Mouse (Mus musculus) stomach, postnatal 0 days (tissue): ENCODE results near the gene Zfp384. TPM values are rescaled to one million over a fixed set of nuclear protein-coding genes. Genes with fewer than 3 reads are reported as not detected.

ENCODE experiments used
- ATAC-seq: fragments of 200-750 bp; cut with Nextera tagmentation; 2 replicates; pipeline ENCODE4 v1.8.0; 2017; ENCODE audit not compliant: low FRiP score, low TSS enrichment
- DNase-seq: peaks from one replicate; pipeline ENCODE4 v3.0.0-alpha.2; 2016; ENCODE audit warnings: low spot score
- H3K27ac ChIP-seq: fragments of 300-500 bp; sonication (generic); replicated peaks from 2 replicates; pipeline ENCODE4 v1.5.1; 2014; ENCODE audit warnings: mild to moderate bottlenecking, control low read depth
- H3K27me3 ChIP-seq: fragments of 300-500 bp; sonication (generic); 2 replicates; pipeline ENCODE4 v1.6.1; 2014; ENCODE audit warnings: low read length; ENCODE audit not compliant: control insufficient read depth, insufficient read depth
- H3K36me3 ChIP-seq: fragments of 300-500 bp; sonication (generic); 2 replicates; pipeline ENCODE4 v1.6.1; 2014; ENCODE audit warnings: low read length, mixed read lengths; ENCODE audit not compliant: control insufficient read depth, insufficient read depth
- H3K4me1 ChIP-seq: fragments of 300-500 bp; sonication (generic); replicated peaks from 2 replicates; pipeline ENCODE4 v1.6.1; 2014; ENCODE audit warnings: antibody characterized with exemption; ENCODE audit not compliant: control insufficient read depth, insufficient read depth
- H3K4me2 ChIP-seq: fragments of 300-500 bp; sonication (generic); replicated peaks from 2 replicates; pipeline ENCODE4 v1.6.1; 2014; ENCODE audit warnings: low read depth, mild to moderate bottlenecking, control low read depth, moderate library complexity
- H3K4me3 ChIP-seq: fragments of 300-500 bp; sonication (generic); 2 replicates; pipeline ENCODE4 v1.5.1; 2014; ENCODE audit warnings: low read depth, low read length, control low read depth
- H3K9ac ChIP-seq: fragments of 300-500 bp; sonication (generic); 2 replicates; pipeline ENCODE4 v1.6.1; 2014; ENCODE audit warnings: mild to moderate bottlenecking, low read length, control low read depth, mixed read lengths
- H3K9me3 ChIP-seq: fragments of 300-500 bp; sonication (generic); 2 replicates; pipeline ENCODE4 v1.6.1; 2016; ENCODE audit warnings: low read length; ENCODE audit not compliant: control insufficient read depth
- CTCF ChIP-seq: IDR thresholded peaks from 2 replicates; pipeline ENCODE4 v1.5.1; 2016; ENCODE audit warnings: antibody characterized with exemption, low read depth, mild to moderate bottlenecking, moderate library complexity
- EP300 ChIP-seq: optimal IDR thresholded peaks from 2 replicates; pipeline ENCODE3; 2016; ENCODE audit warnings: antibody characterized with exemption
- WGBS: fragments of 180-500 bp; shearing (Covaris S2); extraction: QIAGEN DNeasy Blood & Tissue Kit; methylation state at CpG from one replicate; pipeline ENCODE4 v1.1.7; 2014; 5-methylcytosine and 5-hydroxymethylcytosine counted together
- polyA plus RNA-seq: library from polyadenylated mRNA; unstranded; fragments of >200 nt; fragmentation: Nextera tagmentation; extraction: Ambion mirVana; gene quantifications from 2 replicates; pipeline ENCODE4 v1.2.1, GENCODE M21; 2015

Zfp384 gene
- polyA plus RNA-seq, 1 experiment from 2014 or later, result 7.2 TPM

- ATAC-seq (no peak), DNase-seq (no peak)
- Histone ChIP-seq H3K36me3 (no peaks in the 10 kb centered on the region), H3K27me3 (no peaks in the 10 kb centered on the region), H3K9ac (no peak overlapping the region), H3K4me3 (no peak overlapping the region), H3K9me3 (no peaks in the 10 kb centered on the region), H3K4me1 (no peaks in the 10 kb centered on the region), H3K4me2 (no peak overlapping the region), H3K27ac (no peak overlapping the region)
- 68% methylated on average over 8 of the region's 8 CpGs for WGBS
- TF ChIP-seq EP300 (no peak), CTCF (no peak)
Observed at GRCm38 (mm10) chr6:125073825-125074224, 64.9 kb downstream of the Zfp384 start.

DNA sequence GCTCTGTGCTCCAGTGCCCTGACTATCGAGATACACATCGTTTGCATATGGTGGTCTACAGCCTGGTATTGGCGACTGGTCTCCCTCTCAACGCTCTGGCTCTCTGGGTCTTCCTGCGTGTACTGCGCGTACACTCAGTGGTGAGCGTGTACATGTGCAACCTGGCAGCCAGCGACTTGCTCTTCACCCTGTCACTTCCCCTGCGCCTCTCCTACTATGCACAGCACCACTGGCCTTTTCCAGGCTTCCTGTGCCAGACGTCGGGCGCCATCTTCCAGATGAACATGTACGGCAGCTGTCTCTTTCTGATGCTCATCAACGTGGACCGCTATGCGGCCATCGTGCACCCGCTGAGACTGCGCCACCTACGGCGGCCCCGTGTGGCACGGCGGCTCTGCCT lies 72.4 kb downstream of the Zfp384 start:
- Histone ChIP-seq H3K9ac (peak overlapping the region; percentile 62), H3K27ac (peak overlapping the region; percentile 73), H3K27me3 (no peaks in the 10 kb centered on the region), H3K4me3 (peak overlapping the region; percentile 37), H3K36me3 (no peaks in the 10 kb centered on the region), H3K4me1 (peaks cover 4% of the 10 kb centered on the region; the same call in 1 of the 2 replicates), H3K4me2 (peak overlapping the region; percentile 68), H3K9me3 (no peaks in the 10 kb centered on the region)
- WGBS, result 28% methylated on average over 25 of the region's 25 CpGs
- peak; percentile 11; the same call in 1 of the 2 replicates for ATAC-seq
- DNase-seq, result no peak
- TF ChIP-seq CTCF, result no peak

GRCm38 (mm10) chr6:125081797-125082560 lies 73.0 kb downstream of the Zfp384 start:
- Histone ChIP-seq H3K4me3 (peak overlapping the region; percentile 37), H3K27me3 (no peaks in the 10 kb centered on the region), H3K9ac (peak overlapping the region; percentile 62), H3K4me1 (peaks cover 4% of the 10 kb centered on the region; the same call in 1 of the 2 replicates), H3K4me2 (peak overlapping the region; percentile 68), H3K27ac (peak overlapping the region; percentile 73), H3K9me3 (no peaks in the 10 kb centered on the region), H3K36me3 (no peaks in the 10 kb centered on the region)
- peak; percentile 91 for ATAC-seq
- TF ChIP-seq EP300 (no peak), CTCF (peak; percentile 96)
- DNase-seq, result peak; percentile 95
- WGBS, result 27% methylated on average over 45 of the region's 45 CpGs

- no peak overlapping the region for H3K4me3 ChIP-seq
- no peaks in the 10 kb centered on the region for H3K9me3 ChIP-seq
- no peak overlapping the region for H3K27ac ChIP-seq
- ATAC-seq (no peak), DNase-seq (no peak)
- H3K4me1 ChIP-seq, result peaks cover 4% of the 10 kb centered on the region; the same call in 1 of the 2 replicates
- no peaks in the 10 kb centered on the region for H3K36me3 ChIP-seq
- H3K9ac ChIP-seq, result no peak overlapping the region
- no peak overlapping the region for H3K4me2 ChIP-seq
- WGBS, result 84% methylated on average over 7 of the region's 7 CpGs
- TF ChIP-seq CTCF (no peak), EP300 (no peak)
- no peaks in the 10 kb centered on the region for H3K27me3 ChIP-seq
Observed at GRCm38 (mm10) chr6:125082801-125083386, 73.9 kb downstream of the Zfp384 start.

DNA sequence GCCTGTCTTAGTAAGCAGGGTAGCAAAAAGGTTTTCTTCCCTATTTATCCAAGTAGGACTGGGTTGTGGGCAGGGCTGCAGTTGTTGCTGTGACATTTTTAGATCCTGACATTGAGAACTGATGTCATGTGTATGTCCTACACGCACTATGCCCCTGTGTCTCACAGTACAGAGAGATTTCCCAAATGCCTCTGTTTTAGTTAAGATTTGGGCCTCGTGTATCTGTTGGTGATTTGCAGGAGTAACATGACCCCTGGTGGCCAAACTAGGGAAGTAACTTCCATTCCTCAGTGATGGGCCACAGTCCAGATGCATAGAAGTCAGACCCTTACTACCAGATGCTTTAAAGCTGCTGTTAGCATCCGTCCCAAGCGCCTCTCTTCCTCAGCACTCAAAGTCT lies 75.5 kb downstream of the Zfp384 start:
- H3K4me2 ChIP-seq, result no peak overlapping the region
- TF ChIP-seq CTCF (peak; percentile 92), EP300 (no peak)
- no peak overlapping the region for H3K9ac ChIP-seq
- DNase-seq, result peak; percentile 61
- no peaks in the 10 kb centered on the region for H3K27me3 ChIP-seq
- peaks cover 4% of the 10 kb centered on the region; the same call in 1 of the 2 replicates for H3K4me1 ChIP-seq
- no peaks in the 10 kb centered on the region for H3K36me3 ChIP-seq
- WGBS, result under 1% methylated on average over 4 of the region's 4 CpGs
- no peaks in the 10 kb centered on the region for H3K9me3 ChIP-seq
- peak; percentile 8; the same call in 1 of the 2 replicates for ATAC-seq
- H3K27ac ChIP-seq, result no peak overlapping the region
- no peak overlapping the region for H3K4me3 ChIP-seq

Other genes with a start within 250 kb of the Zfp384 start
- gene Eno2, start 239.5 kb upstream of the Zfp384 start, polyA plus RNA-seq, result 4.3 and 5.1 TPM in 2 replicates
- 0.19 and 0.28 TPM in 2 replicates for gene Lrrc23, start 229.4 kb upstream of the Zfp384 start, polyA plus RNA-seq
- 18.8 and 18.9 TPM in 2 replicates for gene Spsb2, start 200.5 kb upstream of the Zfp384 start, polyA plus RNA-seq
- 463 and 465 TPM in 2 replicates for gene Tpi1, start 194.8 kb upstream of the Zfp384 start, polyA plus RNA-seq
- 60.3 and 61.8 TPM in 2 replicates for gene Usp5, start 179.7 kb upstream of the Zfp384 start, polyA plus RNA-seq
- gene Cdca3, start 179.6 kb upstream of the Zfp384 start, polyA plus RNA-seq, result 43.3 and 52.8 TPM in 2 replicates
- 0.53 and 0.98 TPM in 2 replicates for gene Gnb3, start 168.9 kb upstream of the Zfp384 start, polyA plus RNA-seq
- gene P3h3, start 151.4 kb upstream of the Zfp384 start, polyA plus RNA-seq, result 9.7 and 10.7 TPM in 2 replicates
- gene Gpr162, start 145.2 kb upstream of the Zfp384 start, polyA plus RNA-seq, result 0.45 and 0.87 TPM in 2 replicates
- 0.45 and 0.65 TPM in 2 replicates for gene Cd4, start 120.9 kb upstream of the Zfp384 start, polyA plus RNA-seq
- 0.93 and 1.4 TPM in 2 replicates for gene Lag3, start 97.4 kb upstream of the Zfp384 start, polyA plus RNA-seq
- gene Ptms, start 89.0 kb upstream of the Zfp384 start, polyA plus RNA-seq, result 260 and 276 TPM in 2 replicates
- gene Mlf2, start 77.8 kb upstream of the Zfp384 start, polyA plus RNA-seq, result 312 and 330 TPM in 2 replicates
- 114 and 121 TPM in 2 replicates for gene Cops7a, start 43.6 kb upstream of the Zfp384 start, polyA plus RNA-seq
- 3.1 and 4.0 TPM in 2 replicates for gene Pianp, start 12.5 kb upstream of the Zfp384 start, polyA plus RNA-seq
- 72.5 and 77.4 TPM in 2 replicates for gene Ing4, start 30.6 kb downstream of the Zfp384 start, polyA plus RNA-seq
- 2.5 and 2.6 TPM in 2 replicates for gene Acrbp, start 40.5 kb downstream of the Zfp384 start, polyA plus RNA-seq
- 6.4 and 7.0 TPM in 2 replicates for gene Lpar5, start 58.8 kb downstream of the Zfp384 start, polyA plus RNA-seq
- 28.1 and 36.6 TPM in 2 replicates for gene Chd4, start 86.8 kb downstream of the Zfp384 start, polyA plus RNA-seq
- gene Nop2, start 122.8 kb downstream of the Zfp384 start, polyA plus RNA-seq, result 25.0 and 26.6 TPM in 2 replicates
- gene Iffo1, start 136.1 kb downstream of the Zfp384 start, polyA plus RNA-seq, result 4.4 and 5.7 TPM in 2 replicates
- gene Gapdh, start 157.3 kb downstream of the Zfp384 start, polyA plus RNA-seq, result 920 and 1,103 TPM in 2 replicates
- gene Ncapd2, start 182.6 kb downstream of the Zfp384 start, polyA plus RNA-seq, result 15.3 and 16.6 TPM in 2 replicates
- 196 and 211 TPM in 2 replicates for gene Mrpl51, start 182.7 kb downstream of the Zfp384 start, polyA plus RNA-seq
- gene Vamp1, start 206.4 kb downstream of the Zfp384 start, polyA plus RNA-seq, result 3.3 and 3.4 TPM in 2 replicates
- gene Tapbpl, start 222.7 kb downstream of the Zfp384 start, polyA plus RNA-seq, result 8.5 and 8.6 TPM in 2 replicates
- gene Cd27, start 227.9 kb downstream of the Zfp384 start, polyA plus RNA-seq, result 0.91 and 1.1 TPM in 2 replicates